Mouse (Mus musculus): ENCODE results near the gene Melk. TPM values are rescaled to one million over a fixed set of nuclear protein-coding genes. Genes with fewer than 3 reads are reported as not detected.

Gene Melk
- polyA plus RNA-seq, 1 experiment, result 0.56 TPM

GRCm38 (mm10) chr4:44322124-44322523 lies 21.4 kb downstream of the Melk start:
- Histone ChIP-seq H3K4me1 (no peaks in the 10 kb centered on the region), H3K4me3 (replicated peaks) (peak overlapping the region; percentile 4), H3K36me3 (replicated peaks; ENCODE audit: low read length) (peaks cover 42% of the 10 kb centered on the region), H3K27me3 (replicated peaks) (no peaks in the 10 kb centered on the region), H3K9me3 (no peaks in the 10 kb centered on the region)
- TF ChIP-seq FLI1 (IDR thresholded peaks at IDR 0.05; ENCODE audit: low read length) (no peak), GATA1 (IDR thresholded peaks at IDR 0.05; ENCODE audit: borderline replicate concordance, low read length) (no peak)

- Histone ChIP-seq H3K27me3 (replicated peaks) (no peaks in the 10 kb centered on the region), H3K9me3 (no peaks in the 10 kb centered on the region), H3K4me1 (no peaks in the 10 kb centered on the region), H3K4me3 (replicated peaks) (no peak overlapping the region), H3K36me3 (replicated peaks; ENCODE audit: low read length) (peaks cover 36% of the 10 kb centered on the region)
- TF ChIP-seq FLI1 (IDR thresholded peaks at IDR 0.05; ENCODE audit: low read length) (no peak), GATA1 (IDR thresholded peaks at IDR 0.05; ENCODE audit: borderline replicate concordance, low read length) (no peak)
Measured at GRCm38 (mm10) chr4:44325453-44325852, 24.8 kb downstream of the Melk start.

DNA sequence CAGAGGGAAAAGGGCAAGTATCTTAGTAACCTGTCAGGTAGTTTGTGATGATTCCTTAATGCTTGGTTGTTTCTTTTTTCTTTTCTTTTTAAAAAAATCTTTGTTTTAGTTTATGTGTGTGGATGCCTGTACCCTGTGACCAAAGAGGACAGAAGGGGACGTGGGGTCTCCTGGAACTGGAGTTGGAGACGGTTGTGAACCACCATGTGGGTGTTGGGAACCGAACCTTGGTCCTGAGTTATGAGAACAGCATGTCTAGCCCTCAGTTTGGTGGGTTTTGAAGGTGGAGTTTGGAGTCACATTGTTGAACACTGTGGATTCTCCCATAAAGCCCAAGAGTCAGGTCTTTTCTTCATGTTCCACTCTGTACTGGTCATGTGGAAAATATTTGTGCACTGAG lies 26.0 kb downstream of the Melk start:
- Histone ChIP-seq H3K9me3 (no peaks in the 10 kb centered on the region), H3K4me1 (no peaks in the 10 kb centered on the region), H3K27me3 (replicated peaks) (no peaks in the 10 kb centered on the region), H3K36me3 (replicated peaks; ENCODE audit: low read length) (peaks cover 29% of the 10 kb centered on the region), H3K4me3 (replicated peaks) (no peak overlapping the region)
- no peak for TF ChIP-seq FLI1 (IDR thresholded peaks at IDR 0.05; ENCODE audit: low read length)
- no peak for TF ChIP-seq GATA1 (IDR thresholded peaks at IDR 0.05; ENCODE audit: borderline replicate concordance, low read length)

GRCm38 (mm10) chr4:44327976-44328375 lies 27.3 kb downstream of the Melk start:
- no peak for TF ChIP-seq FLI1 (IDR thresholded peaks at IDR 0.05; ENCODE audit: low read length)
- TF ChIP-seq GATA1 (IDR thresholded peaks at IDR 0.05; ENCODE audit: borderline replicate concordance, low read length), result no peak
- Histone ChIP-seq H3K4me3 (replicated peaks) (no peak overlapping the region), H3K36me3 (replicated peaks; ENCODE audit: low read length) (peaks cover 35% of the 10 kb centered on the region), H3K4me1 (no peaks in the 10 kb centered on the region), H3K9me3 (no peaks in the 10 kb centered on the region), H3K27me3 (replicated peaks) (no peaks in the 10 kb centered on the region)

- Histone ChIP-seq H3K4me1 (peaks cover 3% of the 10 kb centered on the region; the same call in 1 of the 2 replicates), H3K4me3 (replicated peaks) (no peak overlapping the region), H3K27me3 (replicated peaks) (no peaks in the 10 kb centered on the region), H3K36me3 (replicated peaks; ENCODE audit: low read length) (peaks cover 33% of the 10 kb centered on the region), H3K9me3 (no peaks in the 10 kb centered on the region)
- no peak for TF ChIP-seq GATA1 (IDR thresholded peaks at IDR 0.05; ENCODE audit: borderline replicate concordance, low read length)
- no peak for TF ChIP-seq FLI1 (IDR thresholded peaks at IDR 0.05; ENCODE audit: low read length)
Measured at GRCm38 (mm10) chr4:44335006-44335405, 34.3 kb downstream of the Melk start.

DNA sequence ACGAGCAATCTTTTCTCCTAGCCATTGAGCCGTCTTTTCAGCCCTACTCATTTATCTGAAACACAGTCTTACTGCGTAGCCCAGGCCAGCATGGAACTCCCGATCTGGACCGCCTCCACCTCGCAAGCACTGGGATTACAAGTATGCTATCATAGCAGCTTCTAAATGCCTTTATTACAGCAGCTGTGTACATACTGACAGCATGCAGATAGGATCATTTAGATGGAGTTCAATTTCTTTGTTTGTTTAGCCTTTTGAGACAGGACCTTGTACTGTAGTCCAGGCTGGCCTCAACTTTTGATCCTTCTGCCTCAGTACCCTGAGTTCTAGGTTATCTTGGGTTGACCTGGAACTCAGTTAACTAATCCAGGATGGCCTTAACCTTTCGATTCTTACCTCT lies 61.0 kb downstream of the Melk start:
- TF ChIP-seq FLI1 (IDR thresholded peaks at IDR 0.05; ENCODE audit: low read length), result no peak
- TF ChIP-seq GATA1 (IDR thresholded peaks at IDR 0.05; ENCODE audit: borderline replicate concordance, low read length), result no peak
- H3K4me3 ChIP-seq (replicated peaks), result no peak overlapping the region
- H3K9me3 ChIP-seq, result no peaks in the 10 kb centered on the region
- H3K36me3 ChIP-seq (replicated peaks; ENCODE audit: low read length), result peaks cover 42% of the 10 kb centered on the region
- H3K27me3 ChIP-seq (replicated peaks), result no peaks in the 10 kb centered on the region
- H3K4me1 ChIP-seq, result 0 out of 2 replicates have a peak, but pooled peaks cover 3% of the 10 kb centered on the region

DNA sequence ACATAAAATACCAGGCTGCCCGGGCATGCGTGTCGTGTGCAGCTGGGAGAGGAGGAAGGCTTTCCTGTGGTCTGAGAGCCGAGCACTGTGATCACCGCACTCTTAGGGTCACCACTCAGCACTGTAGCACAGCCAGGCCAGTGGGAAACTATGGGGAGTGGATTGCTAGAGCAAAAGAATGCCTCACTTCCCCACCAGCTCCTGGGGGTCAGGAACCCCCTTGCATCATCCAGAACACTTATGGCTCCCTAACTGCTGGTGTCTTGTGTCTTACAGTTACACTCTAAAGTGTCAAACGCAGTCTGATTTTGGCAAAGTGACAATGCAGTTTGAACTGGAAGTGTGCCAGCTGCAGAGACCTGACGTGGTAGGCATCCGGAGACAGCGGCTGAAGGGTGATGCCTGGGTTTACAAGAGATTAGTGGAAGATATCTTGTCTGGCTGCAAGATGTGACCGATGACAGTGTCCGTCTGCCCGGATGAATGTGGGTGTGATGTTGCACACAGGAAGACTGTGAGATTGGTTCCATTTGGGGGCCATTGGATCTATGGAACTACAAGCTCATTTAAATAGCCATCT lies 62.8 kb downstream of the Melk start:
- H3K27me3 ChIP-seq (replicated peaks), result no peaks in the 10 kb centered on the region
- H3K36me3 ChIP-seq (replicated peaks; ENCODE audit: low read length), result peaks cover 42% of the 10 kb centered on the region
- 0 out of 2 replicates have a peak, but pooled peaks cover 3% of the 10 kb centered on the region for H3K4me1 ChIP-seq
- H3K4me3 ChIP-seq (replicated peaks), result no peak overlapping the region
- TF ChIP-seq FLI1 (IDR thresholded peaks at IDR 0.05; ENCODE audit: low read length) (no peak), GATA1 (IDR thresholded peaks at IDR 0.05; ENCODE audit: borderline replicate concordance, low read length) (no peak)
- no peaks in the 10 kb centered on the region for H3K9me3 ChIP-seq

DNA sequence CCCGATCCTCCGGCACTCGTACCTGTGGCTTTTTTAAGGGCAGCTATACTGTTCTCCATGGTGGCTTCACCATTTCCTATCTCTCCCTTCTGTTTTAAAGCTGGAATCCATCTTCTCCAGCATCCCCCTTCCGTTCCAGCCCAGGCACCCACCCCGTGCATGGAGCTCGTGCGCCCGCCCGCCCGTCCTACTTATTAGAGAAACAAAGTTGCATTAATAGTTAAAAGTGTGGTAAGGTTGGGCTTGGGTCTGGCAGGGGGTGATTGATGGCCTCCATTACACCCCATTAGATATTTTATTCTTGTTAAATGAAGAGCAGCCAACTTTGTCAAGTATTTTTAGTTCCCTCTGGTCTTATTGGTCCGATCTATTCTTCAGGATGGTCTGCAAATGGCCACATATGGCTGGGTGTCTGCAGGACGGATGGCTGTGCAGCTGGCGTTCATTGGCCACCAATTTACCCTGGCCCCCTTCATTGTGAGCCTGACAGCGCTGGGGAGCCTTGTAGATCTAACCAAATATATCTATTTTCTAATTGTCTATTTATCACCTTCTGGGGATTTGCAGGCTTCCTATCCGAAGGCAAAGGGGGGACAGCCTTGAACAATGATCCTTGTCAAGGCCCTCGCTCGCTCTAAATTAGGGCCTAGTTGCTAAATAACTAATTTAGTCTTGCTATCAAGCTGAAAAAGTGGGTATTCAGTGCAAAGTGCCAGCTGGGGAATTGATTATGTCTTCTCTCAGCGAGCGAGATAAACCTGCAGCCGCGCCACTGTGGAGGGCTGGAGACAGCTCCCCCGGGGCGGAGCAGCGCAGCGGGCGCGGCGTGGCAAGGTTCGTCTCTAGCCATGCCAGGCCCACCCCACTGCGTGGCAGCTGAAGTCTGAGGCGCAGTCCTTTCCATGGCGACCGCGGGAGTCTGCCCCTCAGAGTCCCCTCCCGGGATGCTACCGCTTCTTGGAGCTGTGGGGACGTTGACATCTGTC lies 91.8 kb downstream of the Melk start:
- TF ChIP-seq FLI1 (IDR thresholded peaks at IDR 0.05; ENCODE audit: low read length) (no peak), GATA1 (IDR thresholded peaks at IDR 0.05; ENCODE audit: borderline replicate concordance, low read length) (no peak)
- Histone ChIP-seq H3K9me3 (peaks cover 22% of the 10 kb centered on the region), H3K27me3 (replicated peaks) (peaks cover 7% of the 10 kb centered on the region)

DNA sequence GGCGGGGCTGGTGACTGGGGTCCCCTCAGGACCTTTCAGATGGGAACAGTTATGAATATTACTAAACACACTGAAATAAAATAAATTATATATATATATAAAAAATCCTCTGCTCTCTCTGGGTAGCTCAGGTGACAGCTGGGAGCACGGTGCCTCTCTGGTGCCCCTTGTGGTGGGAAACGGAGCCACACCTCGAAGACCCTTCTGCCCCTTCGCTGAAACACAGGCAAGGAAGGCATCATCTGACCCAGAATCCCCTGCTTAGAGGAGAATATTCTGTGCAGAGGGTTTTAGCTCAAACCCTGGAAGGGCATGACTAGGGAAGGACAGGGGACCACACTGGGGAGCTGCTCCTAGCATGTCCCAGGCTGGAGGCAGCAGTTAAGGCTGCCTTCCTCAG lies 101.9 kb downstream of the Melk start:
- Histone ChIP-seq H3K27me3 (replicated peaks) (peaks cover 3% of the 10 kb centered on the region), H3K9me3 (no peaks in the 10 kb centered on the region), H3K4me1 (no peaks in the 10 kb centered on the region), H3K36me3 (replicated peaks; ENCODE audit: low read length) (no peaks in the 10 kb centered on the region), H3K4me3 (replicated peaks) (no peak overlapping the region)
- no peak for TF ChIP-seq FLI1 (IDR thresholded peaks at IDR 0.05; ENCODE audit: low read length)
- no peak for TF ChIP-seq GATA1 (IDR thresholded peaks at IDR 0.05; ENCODE audit: borderline replicate concordance, low read length)

More for the DNA sequence above, 91.8 kb downstream of the Melk start:
- Histone ChIP-seq H3K36me3 (replicated peaks; ENCODE audit: low read length) (no peaks in the 10 kb centered on the region), H3K4me1 (no peaks in the 10 kb centered on the region), H3K4me3 (replicated peaks) (no peak overlapping the region)

DNA sequence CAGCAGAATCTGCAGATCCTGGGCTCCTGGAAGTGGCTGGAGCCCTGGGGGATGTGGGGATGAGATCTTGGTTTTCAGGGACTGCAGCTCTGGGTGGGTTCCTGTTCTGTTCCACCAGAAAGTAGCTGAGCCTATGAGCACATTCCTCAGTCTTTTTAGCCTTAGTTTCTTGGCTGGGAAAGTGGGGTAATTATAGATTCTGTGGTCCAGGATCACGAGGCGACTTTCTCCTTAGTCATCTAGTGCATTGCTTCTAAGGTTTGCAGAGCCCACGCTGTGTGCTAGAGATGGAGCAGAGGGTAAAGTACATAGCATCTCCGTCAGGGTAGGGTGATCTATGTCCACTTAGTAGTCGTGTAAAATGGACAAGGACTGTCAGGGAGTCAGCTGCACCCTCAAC lies 103.8 kb downstream of the Melk start:
- Histone ChIP-seq H3K4me1 (no peaks in the 10 kb centered on the region), H3K36me3 (replicated peaks; ENCODE audit: low read length) (no peaks in the 10 kb centered on the region), H3K27me3 (replicated peaks) (peaks cover 3% of the 10 kb centered on the region), H3K9me3 (no peaks in the 10 kb centered on the region), H3K4me3 (replicated peaks) (no peak overlapping the region)
- no peak for TF ChIP-seq GATA1 (IDR thresholded peaks at IDR 0.05; ENCODE audit: borderline replicate concordance, low read length)
- TF ChIP-seq FLI1 (IDR thresholded peaks at IDR 0.05; ENCODE audit: low read length), result no peak

Other genes with a start within 250 kb of the Melk start
- gene Gne, start 216.7 kb upstream of the Melk start, polyA plus RNA-seq (2012; ENCODE audit: insufficient read depth, low replicate concordance), result 31.0 and 61.1 TPM in 2 replicates
- 1.5 and 5.3 TPM in 2 replicates for gene Rnf38, start 67.1 kb upstream of the Melk start, polyA plus RNA-seq (2012; ENCODE audit: insufficient read depth, low replicate concordance)

Measured in megakaryocyte, embryonic 14.5 days (primary cell).